Mouse (Mus musculus): ENCODE measurements around the gene Pak6. TPM values are rescaled to one million over a fixed set of nuclear protein-coding genes. Genes with fewer than 3 reads are reported as not detected.

Gene Pak6
- polyA plus RNA-seq, 1 experiment from 2014 or later, result 2.2 TPM

DNA sequence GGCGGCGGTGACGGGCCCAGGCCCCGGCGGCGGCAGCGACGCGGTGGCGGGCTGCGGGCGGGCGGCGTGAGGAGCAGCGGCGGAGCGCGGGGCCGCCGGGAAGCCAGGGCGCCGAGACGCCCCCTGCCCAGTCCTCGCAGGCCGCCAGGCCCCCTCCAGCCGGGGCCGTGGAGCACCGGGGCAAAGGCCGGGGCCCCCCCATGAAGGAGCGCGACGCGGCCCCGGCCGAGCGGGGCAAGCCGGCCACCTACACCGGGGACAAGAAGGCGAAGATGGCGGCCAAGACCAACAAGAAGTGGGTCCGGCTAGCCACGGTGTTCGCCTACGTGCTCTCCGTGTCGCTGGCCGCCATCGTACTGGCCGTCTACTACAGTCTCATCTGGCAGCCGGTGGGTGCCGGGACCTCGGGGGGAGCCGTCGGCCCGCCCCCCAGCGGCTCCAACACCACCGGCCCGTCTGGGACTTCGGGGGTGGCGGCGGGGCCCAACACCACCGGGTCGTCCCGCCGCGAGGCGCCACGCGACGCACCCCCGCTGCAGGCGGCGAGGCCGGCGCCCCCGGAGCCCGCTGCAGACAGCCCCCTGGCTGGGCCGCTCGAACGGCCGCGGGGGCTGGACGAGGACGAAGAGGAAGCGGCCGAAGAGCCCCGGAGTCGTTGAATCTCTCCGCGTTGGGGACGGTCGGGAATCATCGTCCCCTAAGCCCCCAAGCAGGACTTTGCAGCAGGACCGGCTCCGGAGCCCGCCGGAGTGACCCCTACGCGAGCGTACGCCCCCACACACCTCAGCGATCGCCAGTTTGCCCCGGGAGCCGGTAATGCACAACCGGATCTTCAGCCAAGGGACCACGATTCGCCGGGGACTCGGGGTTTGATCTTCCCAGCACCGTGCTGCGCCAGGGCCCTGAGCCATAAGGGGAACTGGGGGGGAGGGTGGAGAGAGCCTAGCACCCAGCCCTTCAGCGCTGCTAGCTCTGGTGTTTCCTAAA is 83.1 kb downstream of the Pak6 start:
- H3K9ac ChIP-seq (ENCODE audit: low read length), result peak overlapping the region; percentile 84
- under 1% methylated on average over 76 of the region's 113 CpGs for WGBS
- ATAC-seq (ENCODE audit: low read depth), result peak; percentile 45
- peak overlapping the region; percentile 40 for H3K27ac ChIP-seq (ENCODE audit: low read length)
- H3K4me1 ChIP-seq (replicated peaks; ENCODE audit: control insufficient read depth, insufficient read depth, low read length), result peaks cover 31% of the 10 kb centered on the region
- H3K27me3 ChIP-seq (ENCODE audit: control insufficient read depth, insufficient read depth, low read depth, low read length), result peaks cover 6% of the 10 kb centered on the region
- H3K9me3 ChIP-seq (ENCODE audit: control insufficient read depth, low read length), result no peaks in the 10 kb centered on the region
- no peaks in the 10 kb centered on the region for H3K36me3 ChIP-seq (ENCODE audit: control insufficient read depth, insufficient read depth, low read length)
- peak overlapping the region; percentile 77 for H3K4me2 ChIP-seq (ENCODE audit: low read depth, low read length)
- peak overlapping the region; percentile 82 for H3K4me3 ChIP-seq (ENCODE audit: low read length)

- H3K4me1 ChIP-seq (replicated peaks; ENCODE audit: control insufficient read depth, insufficient read depth, low read length), result peaks cover 31% of the 10 kb centered on the region
- H3K4me3 ChIP-seq (ENCODE audit: low read length), result peak overlapping the region; percentile 82
- no peak for ATAC-seq (ENCODE audit: low read depth)
- no peaks in the 10 kb centered on the region for H3K9me3 ChIP-seq (ENCODE audit: control insufficient read depth, low read length)
- H3K27me3 ChIP-seq (ENCODE audit: control insufficient read depth, insufficient read depth, low read depth, low read length), result peaks cover 6% of the 10 kb centered on the region
- peak overlapping the region; percentile 25 for H3K9ac ChIP-seq (ENCODE audit: low read length)
- no peaks in the 10 kb centered on the region for H3K36me3 ChIP-seq (ENCODE audit: control insufficient read depth, insufficient read depth, low read length)
- 17% methylated on average over 10 of the region's 10 CpGs for WGBS
- H3K27ac ChIP-seq (ENCODE audit: low read length), result peak overlapping the region; percentile 32; the same call in 1 of the 2 replicates
- peak overlapping the region; percentile 77 for H3K4me2 ChIP-seq (ENCODE audit: low read depth, low read length)
These were observed 84.3 kb downstream of the Pak6 start for GRCm38 (mm10) chr2:118747301-118747960.

Other genes with a start within 250 kb of the Pak6 start
- gene Srp14, start 183.6 kb upstream of the Pak6 start, polyA plus RNA-seq (2015; fragmentation: Nextera tagmentation; extraction: Ambion mirVana), result 250 and 281 TPM in 2 replicates
- 4.7 and 6.7 TPM in 2 replicates for gene Bmf, start 113.6 kb upstream of the Pak6 start, polyA plus RNA-seq (2015; fragmentation: Nextera tagmentation; extraction: Ambion mirVana)
- 105 and 106 TPM in 2 replicates for gene Bub1b, start 65.1 kb upstream of the Pak6 start, polyA plus RNA-seq (2015; fragmentation: Nextera tagmentation; extraction: Ambion mirVana)
- 0.06 and 0.11 TPM in 2 replicates for gene Ankrd63, start 40.7 kb downstream of the Pak6 start, polyA plus RNA-seq (2015; fragmentation: Nextera tagmentation; extraction: Ambion mirVana)
- 1.6 and 1.8 TPM in 2 replicates for gene Plcb2, start 65.1 kb downstream of the Pak6 start, polyA plus RNA-seq (2015; fragmentation: Nextera tagmentation; extraction: Ambion mirVana)
- 18.7 and 20.5 TPM in 2 replicates for gene Inafm2, start 82.5 kb downstream of the Pak6 start, polyA plus RNA-seq (2015; fragmentation: Nextera tagmentation; extraction: Ambion mirVana)
- 1.3 and 1.4 TPM in 2 replicates for gene Ccdc9b, start 99.4 kb downstream of the Pak6 start, polyA plus RNA-seq (2015; fragmentation: Nextera tagmentation; extraction: Ambion mirVana)
- 0.31 and 0.58 TPM in 2 replicates for gene Phgr1, start 109.5 kb downstream of the Pak6 start, polyA plus RNA-seq (2015; fragmentation: Nextera tagmentation; extraction: Ambion mirVana)
- gene Disp2, start 116.4 kb downstream of the Pak6 start, polyA plus RNA-seq (2015; fragmentation: Nextera tagmentation; extraction: Ambion mirVana), result 0.65 and 1.0 TPM in 2 replicates
- 126 and 137 TPM in 2 replicates for gene Knstrn, start 150.7 kb downstream of the Pak6 start, polyA plus RNA-seq (2015; fragmentation: Nextera tagmentation; extraction: Ambion mirVana)
- 77.9 and 94.5 TPM in 2 replicates for gene Ivd, start 198.7 kb downstream of the Pak6 start, polyA plus RNA-seq (2015; fragmentation: Nextera tagmentation; extraction: Ambion mirVana)
- gene Bahd1, start 237.1 kb downstream of the Pak6 start, polyA plus RNA-seq (2015; fragmentation: Nextera tagmentation; extraction: Ambion mirVana), result 2.8 and 3.3 TPM in 2 replicates

Measured in lung, embryonic 16.5 days (tissue).